Mouse (Mus musculus) embryo, embryonic 10.5 days (tissue): ENCODE measurements around the gene Gm5767.

Experiments used
- DNase-seq: peaks from one replicate; pipeline ENCODE4 v3.0.0-alpha.2; 2015; ENCODE audit warnings: low spot score

The Gm5767 gene

DNA sequence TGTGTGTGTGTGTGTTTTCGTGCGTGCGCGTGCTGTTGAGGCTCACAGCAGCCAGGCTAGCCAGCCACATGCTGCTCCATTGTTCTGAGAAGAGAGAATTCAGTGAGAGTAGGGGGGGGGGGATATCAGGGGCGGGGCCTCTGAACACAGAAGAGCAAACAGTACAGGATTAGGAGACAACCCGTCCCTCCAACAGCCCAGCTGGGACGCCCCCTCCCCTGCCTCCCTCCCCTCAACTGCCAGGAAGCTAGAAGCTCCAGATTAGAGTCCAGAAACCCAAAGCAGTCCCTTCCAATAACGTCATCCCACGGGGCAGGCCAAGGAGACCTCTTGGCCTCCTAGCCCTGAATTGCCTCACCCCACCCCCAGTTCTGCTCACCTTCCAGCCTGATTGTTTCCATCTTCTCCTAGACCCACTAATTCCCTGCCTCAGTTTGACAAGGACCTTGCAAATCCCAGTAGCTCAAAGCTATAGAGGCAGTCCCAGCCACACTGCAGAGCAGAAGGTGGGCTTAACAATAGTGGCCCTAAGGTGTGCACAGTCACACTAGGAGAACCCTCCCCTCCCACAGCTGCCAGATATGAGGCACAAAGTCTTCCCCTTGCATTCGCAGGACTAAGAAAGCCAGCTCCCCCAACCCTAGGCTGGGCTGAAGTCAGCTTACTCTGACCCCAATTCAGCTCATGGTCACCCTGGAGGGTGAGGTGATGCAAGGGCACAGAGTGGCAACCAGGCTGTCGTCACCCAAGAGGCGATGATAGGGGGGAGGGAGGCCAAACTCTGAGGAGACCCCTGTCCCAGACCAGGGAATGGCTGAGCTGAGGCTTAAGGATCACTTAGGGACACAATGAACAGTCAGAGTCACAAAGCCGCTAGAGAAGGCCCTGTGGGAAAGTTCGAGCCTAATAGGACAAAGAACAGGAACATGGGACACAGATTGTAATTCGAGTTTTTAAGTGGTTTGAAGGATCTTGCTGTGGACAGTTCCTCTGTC lies 10.2 kb upstream of the Gm5767 start:
- DNase-seq = peak; percentile 76

DNA sequence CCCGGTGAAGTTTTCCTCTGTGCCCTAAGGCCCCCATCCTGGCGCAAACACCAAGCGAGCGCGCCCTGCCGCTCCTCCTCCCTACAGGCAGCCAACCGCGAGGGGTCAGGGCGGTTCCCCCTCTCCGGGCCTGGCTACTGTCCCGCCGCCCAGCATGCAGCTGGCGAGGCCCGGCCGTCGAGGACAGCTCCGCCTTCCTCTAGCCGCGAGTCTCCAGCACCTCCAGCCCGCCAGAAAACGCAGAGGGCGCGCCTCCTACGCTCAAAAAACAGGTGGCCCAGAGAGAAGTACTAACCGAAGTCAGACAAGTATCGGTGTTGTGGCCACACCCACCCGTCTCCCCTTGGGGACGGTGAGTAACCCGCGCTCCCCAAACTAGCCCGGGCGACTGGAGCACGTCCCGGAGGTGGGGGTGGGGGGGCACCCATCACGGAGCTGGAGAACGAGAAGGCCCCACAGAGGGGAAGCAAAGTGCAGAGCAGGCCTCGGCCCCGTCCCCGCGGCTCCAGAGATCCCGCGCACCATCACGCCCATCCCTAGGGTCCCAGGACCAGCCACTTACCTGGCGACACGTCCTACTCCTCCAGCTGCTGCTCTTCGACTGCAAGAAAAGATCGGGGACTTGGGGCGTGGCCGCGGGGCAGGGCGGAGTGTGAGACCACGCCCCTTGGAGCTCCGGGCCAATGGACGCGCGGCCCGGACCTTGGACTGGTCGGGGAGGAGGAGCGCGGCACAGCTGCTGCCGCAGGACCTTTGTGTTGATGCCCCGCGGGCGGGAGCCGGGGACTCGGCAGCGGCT lies 8.8 kb upstream of the Gm5767 start, which contains the start of gene Carhsp1:
Carhsp1 (minus strand) TSS at position 605 of the 799 bp plus-strand sequence.
- peak; percentile 96 for DNase-seq

DNA sequence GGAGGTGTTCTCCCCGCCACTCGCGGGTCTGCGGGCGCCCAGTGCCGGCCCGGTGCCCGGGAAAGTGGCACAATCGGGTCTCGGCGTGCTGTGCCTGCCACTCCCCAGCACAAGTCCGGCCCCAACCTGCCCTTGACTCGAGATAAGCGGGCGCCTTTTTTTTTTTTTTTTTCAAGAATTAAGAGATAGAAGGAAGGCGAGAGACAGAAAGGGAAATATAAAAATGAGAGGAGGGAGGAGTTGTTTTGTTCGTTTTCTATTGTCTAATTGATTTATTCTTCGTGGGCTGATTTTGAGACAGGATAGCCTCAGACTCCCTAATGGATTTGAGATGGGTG lies 8.3 kb upstream of the Gm5767 start:
- no peak for DNase-seq

DNA sequence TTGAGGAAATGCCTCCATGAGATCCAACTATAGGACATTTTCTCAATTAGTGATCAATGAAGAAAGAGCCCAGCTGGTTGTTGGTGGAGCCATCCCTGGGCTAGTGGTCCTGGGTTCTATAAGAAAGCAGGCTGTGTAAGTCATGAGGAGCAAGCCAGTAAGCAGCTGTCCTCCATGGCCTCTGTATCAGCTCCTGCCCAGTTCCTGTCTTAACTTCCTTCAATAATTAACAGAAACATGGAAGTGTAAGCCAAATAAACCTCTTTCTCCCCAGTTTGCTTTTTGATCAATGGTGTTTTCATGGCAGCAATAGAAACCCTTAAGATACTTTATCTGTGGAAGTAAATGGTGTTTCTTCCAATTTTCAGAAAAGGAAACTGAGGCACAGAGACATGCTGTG lies 7.8 kb upstream of the Gm5767 start:
- no peak for DNase-seq

DNA sequence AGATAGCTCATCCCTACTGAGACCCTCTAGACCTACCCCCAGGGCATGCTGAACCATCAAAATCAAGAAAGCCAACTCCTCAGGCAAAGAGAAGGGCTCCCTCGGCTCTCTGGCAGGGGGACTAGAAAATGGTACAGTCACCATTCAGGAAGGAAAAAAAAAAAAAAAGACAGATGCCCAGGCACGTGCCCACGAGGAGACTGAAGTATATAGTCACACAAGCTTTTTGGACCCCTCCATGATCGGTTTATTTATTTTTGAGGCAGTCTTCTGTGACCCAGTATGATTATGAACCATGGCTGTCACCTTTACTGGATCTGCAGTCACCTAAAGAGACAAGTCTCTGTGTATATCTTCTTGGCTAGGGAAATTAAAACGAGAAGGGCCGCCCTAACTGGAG lies 7.2 kb upstream of the Gm5767 start:
- DNase-seq = no peak

DNA sequence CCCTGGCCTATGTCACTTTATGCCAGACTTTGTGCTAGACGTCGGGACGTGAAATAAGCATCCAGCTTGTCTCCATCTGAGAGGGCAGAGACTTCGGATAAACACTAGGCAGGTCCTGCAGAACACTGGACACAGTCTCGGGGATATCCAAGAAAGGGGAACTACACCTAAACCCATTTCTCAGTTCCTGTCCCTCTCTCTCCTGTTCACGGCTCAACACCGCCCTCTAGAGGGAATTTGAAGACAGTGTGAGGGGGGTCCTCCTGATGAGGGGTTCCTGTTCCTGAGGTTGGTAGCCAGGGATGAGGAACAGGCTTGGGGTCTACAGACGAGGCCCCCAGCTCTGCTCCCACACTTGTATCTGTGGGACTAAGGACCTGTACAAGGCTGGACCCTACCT lies 6.4 kb upstream of the Gm5767 start:
- peak; percentile 87 for DNase-seq

DNA sequence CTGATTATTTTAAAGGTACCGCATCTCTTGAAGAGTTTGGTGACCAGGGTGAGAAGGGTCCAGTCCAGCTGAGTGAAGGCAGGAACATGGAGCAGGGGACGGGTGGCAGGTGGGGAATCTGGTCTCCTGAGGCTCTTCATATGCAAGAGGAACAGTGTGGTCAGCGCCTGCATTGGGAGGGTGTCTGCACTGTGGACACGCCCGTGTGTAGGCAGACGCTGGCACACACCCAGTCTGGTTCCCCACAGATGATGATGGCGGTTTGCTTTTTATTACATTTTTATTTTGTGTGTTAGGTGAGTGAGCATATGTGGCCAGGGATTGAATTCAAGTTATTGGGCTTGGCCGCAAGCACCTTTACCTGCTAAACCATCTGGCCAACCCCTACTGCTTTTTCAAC lies 5.0 kb upstream of the Gm5767 start:
- no peak for DNase-seq

DNA sequence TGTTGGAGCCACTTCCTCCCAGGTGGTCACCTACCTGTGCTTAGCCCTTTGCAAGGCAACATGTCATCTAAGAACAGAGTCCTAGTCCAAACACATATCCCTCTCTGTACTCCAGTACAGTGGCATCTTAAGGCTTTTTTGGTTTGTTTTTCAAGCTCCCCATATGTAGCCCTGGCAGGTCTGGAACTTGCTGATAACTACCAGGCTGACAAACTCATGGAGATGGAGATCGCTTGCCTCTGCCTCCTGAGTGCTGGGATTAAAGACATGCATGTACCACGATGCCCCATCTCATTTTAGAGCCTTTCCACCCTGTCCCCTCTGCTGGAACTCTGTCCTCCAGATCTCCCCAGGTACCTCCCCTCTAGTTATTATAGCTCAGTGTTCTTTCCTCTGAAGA lies 4.3 kb upstream of the Gm5767 start:
- no peak for DNase-seq

DNA sequence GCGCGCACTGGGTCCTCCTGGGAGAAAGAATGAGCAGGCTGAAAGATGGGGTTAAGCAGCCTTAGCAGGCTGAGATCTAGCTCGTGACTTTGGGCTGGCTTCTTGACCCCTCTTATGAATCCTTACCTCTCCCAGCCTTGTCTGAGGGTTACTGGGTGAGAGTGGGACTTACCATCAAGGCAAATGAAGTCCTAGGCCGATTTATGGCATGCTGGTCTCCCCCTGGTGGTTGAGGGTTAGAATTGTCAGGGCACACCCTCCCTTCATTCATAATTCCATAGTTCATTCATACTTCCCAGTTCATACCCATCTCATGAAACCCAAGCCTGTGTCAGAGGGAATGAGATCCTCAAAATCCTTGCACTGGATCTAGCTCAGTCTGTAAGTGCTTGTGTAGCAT lies 3.8 kb upstream of the Gm5767 start:
- peak; percentile 82 for DNase-seq

DNA sequence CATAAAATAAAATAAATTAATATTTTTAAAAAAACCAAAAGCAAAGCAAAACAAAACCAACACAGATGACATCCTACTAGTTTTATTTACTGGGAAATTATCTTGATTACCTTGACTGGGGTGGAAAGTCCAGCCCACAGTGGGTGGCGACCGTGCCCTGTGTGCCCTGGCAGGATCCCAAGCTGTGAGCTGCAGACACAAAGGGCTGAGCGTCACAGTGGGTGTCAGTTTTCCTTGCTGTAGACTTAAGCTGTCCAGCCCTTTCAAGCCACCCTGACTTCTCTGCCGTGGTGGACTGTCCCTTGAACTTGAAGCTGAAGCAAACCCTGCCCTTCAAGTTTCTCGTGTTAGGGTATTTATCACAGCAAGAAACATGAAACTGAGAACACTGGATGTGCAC lies 2.5 kb upstream of the Gm5767 start:
- no peak for DNase-seq

DNA sequence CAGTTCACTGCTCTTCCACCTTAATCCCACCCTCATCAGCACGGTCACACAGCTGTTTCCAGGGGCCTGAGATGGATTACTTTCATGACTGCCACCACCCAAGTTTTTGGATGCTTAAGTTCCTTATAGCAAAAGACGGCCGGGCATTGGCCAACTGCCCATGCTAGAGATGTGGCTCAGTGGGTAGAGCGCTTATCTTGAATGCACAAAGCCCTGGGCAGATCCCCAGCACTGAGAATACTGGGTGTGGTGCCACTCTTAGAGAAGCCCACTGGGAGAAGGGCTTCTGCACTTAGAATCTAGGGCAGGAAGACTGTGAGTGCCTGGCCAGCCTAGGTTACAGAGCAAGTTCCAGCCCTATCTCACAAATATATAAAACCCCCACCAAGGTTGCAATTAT lies 1.9 kb upstream of the Gm5767 start:
- DNase-seq = no peak

DNA sequence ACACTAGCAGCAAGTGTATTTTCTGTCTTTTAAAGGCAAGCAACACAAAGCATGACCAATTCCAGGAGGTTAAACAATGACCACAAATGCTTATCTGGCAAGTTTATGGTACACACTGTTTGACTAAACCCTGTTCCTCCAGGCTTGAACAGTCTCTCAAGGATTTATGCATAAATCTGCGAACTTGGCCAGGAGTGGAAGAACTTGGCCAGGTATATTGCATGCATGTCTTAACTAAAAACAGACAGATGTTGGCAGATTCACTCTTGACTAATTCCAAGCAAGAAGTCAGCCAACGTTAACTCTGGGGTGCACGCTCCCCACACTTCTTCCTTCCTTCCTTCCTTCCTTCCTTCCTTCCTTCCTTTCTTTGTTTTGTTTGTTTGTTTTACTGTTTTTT lies 790 bp upstream of the Gm5767 start:
- DNase-seq = no peak

DNA sequence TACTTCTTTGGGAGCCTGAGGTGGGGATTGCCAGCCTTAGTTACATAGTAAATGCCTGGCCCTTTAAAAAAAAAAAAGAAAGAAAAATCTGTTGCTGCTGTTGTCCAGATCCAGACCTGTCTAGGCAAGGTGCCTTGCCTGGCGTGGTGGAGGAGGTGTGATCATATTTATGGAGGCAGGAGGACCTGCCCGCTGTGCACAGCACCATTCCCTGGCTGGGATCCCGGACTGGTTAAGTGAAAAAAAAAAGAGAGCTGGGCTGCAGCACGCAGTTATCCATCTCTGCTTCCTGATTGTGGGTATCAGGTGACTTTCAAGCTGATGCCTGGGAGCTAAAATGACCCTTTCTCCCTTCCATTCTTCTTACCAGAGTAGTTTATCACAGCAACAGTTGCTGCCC lies 4.5 kb downstream of the Gm5767 start:
- DNase-seq = no peak

DNA sequence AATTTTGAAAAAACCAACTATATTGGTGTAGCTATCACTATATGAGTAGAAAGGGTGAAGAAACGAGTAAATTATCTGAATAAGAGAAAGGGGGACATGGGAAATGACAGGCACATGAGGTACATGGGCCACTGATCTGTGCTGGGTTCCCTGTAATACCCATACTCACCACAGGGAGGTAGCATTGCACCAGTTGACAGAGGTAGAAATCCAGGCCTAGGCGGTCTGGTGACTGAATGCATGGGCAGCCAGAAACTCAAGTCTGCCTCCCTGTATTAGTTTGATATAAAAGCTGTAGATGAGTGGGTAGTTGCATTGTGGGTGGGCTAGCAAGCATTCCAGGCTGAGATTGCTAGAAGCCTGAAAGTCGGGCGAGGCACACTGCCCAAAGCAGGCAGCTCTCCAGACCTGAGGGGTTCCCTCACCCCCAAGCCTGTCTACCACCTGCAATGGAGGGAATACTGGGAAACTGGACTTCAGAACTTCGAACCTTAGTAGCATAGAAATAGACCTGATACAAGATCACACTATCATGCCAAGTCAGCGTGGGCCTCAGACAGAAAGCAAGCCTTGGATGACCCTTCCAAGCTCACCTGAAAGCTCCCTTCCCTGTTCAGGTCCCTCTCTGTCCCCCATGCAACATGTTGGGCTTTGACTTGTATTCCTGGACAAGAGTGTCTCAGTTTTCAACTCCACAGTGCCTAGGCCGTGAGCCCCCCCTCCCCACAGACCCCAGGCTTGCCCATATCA lies 5.7 kb downstream of the Gm5767 start:
- peak; percentile 83 for DNase-seq

DNA sequence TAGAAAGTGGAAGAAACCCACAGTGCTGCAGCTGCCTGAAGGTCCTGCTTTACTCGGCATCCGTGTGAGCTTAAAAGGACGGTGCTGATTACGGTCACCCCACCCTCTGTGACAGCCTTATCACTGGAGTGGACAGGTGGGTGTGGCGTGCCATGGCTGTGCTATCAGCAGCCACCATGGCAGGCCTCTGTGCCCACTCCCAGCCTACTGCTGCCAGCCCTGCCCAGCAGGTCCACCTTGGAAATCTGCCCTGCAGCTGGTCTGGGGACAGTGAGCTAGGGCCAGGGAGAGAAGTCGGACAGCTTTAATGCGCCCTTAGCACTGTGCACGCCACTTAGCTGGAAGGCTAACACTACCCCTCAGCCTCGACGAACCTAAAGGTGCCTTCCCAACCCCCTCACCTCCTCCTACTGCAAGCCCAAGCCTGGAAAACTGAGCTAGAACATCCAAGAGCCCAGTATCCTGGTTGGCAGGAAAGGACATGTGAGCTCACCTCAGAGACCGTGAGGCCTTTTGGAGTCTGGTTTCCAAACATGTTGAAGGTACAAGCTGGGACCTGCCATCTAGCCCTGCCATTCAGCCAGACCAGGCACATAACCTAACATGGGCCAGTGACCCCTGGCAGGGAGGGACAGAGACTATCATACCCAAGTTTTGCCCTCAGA lies 6.4 kb downstream of the Gm5767 start:
- no peak for DNase-seq

DNA sequence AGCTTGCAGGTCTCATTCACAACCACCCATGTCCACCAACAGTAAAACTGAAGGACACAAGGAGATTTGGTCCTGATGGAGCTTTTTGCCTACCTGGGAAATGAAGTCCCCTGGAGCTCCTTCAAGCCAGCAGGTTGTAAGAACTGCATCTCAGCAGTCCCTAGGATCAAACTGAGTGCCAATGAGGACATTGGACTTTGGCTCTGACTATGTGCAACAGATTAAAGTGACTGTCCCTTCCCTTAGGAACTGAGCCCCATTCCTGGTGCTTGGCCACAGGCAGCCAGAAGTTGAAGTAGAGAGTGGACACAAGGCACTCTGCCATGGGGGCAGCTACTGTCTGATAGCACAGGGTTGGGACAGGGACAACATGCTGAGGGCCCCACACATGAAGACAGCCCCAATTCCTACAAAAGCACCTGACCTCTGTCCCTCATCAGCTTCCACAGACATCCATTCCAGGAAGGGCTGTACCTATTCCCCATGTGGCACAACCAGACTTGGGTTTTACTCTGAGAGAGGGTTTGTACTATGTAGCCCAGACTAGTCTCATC lies 7.1 kb downstream of the Gm5767 start:
- DNase-seq = no peak

DNA sequence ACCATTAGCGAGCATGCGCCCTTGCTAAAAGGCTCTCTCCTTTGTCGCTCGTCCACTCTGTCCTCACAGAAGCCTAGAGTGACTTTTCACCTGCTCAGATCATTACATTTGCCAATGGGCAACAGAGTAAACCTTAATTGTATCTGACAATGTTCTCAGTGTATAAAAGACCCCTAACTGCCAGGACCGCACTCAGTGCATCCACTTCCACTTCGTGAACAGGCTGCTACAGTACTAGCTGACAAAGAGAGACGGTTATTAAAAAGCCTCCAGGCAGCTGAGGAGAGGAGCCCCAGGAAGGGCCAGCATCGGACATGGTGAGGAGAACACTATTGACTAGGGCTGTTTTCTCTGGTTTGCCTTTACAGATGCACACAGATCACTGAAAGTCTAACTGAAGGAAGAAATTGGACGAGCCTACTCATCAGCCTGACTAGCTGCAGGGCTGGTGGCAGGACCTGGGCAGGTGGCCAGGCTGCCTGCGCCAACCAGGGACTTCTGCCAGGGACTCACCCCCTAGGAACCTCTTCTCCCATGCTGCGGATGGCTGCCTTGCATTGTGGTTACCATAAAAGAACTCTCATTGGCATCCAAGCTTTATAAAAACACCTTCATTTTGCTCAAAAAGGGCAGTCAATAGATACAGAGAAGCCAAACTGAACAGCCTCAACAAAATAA lies 9.5 kb downstream of the Gm5767 start:
- DNase-seq = no peak

DNA sequence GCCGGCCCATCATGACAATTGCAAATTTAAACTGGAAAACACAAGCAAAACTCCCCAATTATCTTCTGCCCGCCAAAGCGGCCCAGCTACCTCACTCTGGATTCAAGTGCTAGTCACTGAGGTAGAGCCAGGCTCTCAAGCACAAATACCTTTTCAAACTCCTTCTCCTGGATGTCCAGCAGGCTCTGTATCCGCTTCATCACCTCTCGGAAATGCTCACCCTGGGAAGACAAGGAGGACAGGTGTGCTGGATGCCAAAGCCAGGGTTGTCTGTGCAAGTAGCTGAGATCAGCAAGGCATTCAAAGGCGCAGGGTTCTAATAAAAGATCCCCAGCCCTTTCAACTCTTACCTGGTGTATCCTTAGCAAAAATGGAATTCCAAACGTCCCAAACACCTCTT lies 10.6 kb downstream of the Gm5767 start:
- no peak for DNase-seq

DNA sequence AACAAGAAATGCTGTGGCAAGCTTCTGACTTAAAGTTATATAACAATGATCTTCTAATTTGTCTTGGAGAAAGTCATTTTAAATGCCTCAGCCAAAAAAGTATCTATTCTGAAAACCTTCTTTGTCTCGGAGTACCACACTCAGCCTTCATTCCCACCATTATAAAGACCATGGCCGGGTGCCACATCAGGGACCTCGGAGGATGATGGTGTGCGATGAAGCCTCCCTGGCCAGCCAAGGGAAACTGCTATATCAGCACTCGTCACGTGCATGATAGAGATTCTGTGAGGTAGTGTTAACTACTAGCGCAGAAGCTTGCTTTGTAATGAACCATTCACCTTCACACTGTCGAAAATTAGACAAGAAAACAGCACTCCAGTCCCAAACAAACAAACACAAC lies 19.0 kb downstream of the Gm5767 start:
- DNase-seq = no peak

DNA sequence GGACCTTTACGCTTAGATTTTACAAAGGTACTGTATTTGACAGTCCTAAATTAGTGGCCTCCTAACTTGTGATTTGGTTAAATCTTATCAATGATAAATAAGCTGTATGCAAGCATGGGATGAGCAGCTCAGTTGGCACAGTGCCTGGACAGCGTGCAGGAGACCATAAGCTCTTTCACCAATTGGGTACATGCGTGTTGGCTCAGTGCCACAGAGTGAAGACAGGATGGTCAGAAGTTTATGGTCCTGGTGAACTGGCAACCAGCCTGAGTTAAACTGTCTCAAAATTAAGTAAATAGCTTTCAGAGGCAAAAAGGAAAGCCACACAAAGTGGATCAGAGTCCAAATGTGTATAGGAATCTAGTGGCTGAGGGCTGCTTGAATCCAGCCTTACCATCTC lies 20.0 kb downstream of the Gm5767 start:
- no peak for DNase-seq

DNA sequence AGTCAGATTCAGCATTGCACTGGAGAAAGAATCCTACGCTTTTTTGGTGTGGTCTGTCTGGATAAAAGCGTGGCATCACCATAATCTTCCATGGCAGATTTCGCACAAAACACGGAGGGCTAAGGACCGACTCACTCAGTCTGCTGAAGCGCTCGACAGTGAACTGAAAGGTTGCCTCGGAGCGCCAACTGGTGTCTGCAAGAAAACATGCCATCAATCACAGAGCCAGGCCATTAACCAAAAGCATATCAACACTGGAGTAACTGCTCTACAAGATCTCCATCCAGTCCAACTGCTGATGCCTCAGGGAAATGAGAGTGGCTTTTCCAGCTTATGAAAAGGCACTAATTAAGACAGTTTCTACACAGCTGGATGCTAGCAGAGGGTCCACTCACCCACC lies 31.4 kb downstream of the Gm5767 start:
- no peak for DNase-seq
